Mouse (Mus musculus): ENCODE measurements at regions not wholly inside any gene's neighbourhood (a gene's known extent, or its start where the extent isn't known, plus 50 kb on each side); places are given as distances from the start of the nearest gene placed in this dataset.

GRCm38 (mm10) chr16:44621573-44621972, 62.9 kb upstream of the Boc start:
- no peak for TF ChIP-seq POLR2A (IDR thresholded peaks at IDR 0.05; ENCODE audit: extremely low read depth, insufficient read depth, low read length)
- no peak for TF ChIP-seq CTCF (IDR thresholded peaks at IDR 0.05; ENCODE audit: low read depth, low read length)
